Mouse (Mus musculus): ENCODE data around the gene Cmc1. TPM values are rescaled to one million over a fixed set of nuclear protein-coding genes. Genes with fewer than 3 reads are reported as not detected.

Cmc1 gene
- polyA plus RNA-seq, 1 experiment, result 0.89 TPM

GRCm38 (mm10) chr9:118070442-118070841 lies 79.5 kb downstream of the Cmc1 start:
- Histone ChIP-seq H3K27ac (ENCODE audit: insufficient read depth, low read length) (no peak overlapping the region), H3K36me3 (ENCODE audit: control insufficient read depth, insufficient read depth, low read length) (peaks cover 9% of the 10 kb centered on the region; the same call in 1 of the 2 replicates), H3K4me3 (ENCODE audit: extremely low read depth, insufficient read depth, insufficient read length) (no peak overlapping the region), H3K4me1 (ENCODE audit: control insufficient read depth, insufficient read depth, insufficient read length) (no peaks in the 10 kb centered on the region), H3K27me3 (ENCODE audit: control insufficient read depth, insufficient read depth, low read length) (no peaks in the 10 kb centered on the region)
- DNase-seq (ENCODE audit: low read depth in 1 of 2, low spot score in 2 of 2), result no peak
- WGBS, result 90% methylated on average over 6 of the region's 6 CpGs
- no peak for TF ChIP-seq POLR2A (IDR thresholded peaks at IDR 0.05; ENCODE audit: low read depth, low read length)
- TF ChIP-seq CTCF (IDR thresholded peaks at IDR 0.05; ENCODE audit: extremely low read depth, insufficient read depth, insufficient read length, insufficient replicate concordance), result no peak

- H3K36me3 ChIP-seq (ENCODE audit: control insufficient read depth, insufficient read depth, low read length), result peaks cover 32% of the 10 kb centered on the region
- no peak overlapping the region for H3K27ac ChIP-seq (ENCODE audit: insufficient read depth, low read length)
- 86% methylated on average over 3 of the region's 3 CpGs for WGBS
- no peak overlapping the region for H3K4me3 ChIP-seq (ENCODE audit: extremely low read depth, insufficient read depth, insufficient read length)
- no peak for DNase-seq (ENCODE audit: low read depth in 1 of 2, low spot score in 2 of 2)
- H3K4me1 ChIP-seq (ENCODE audit: control insufficient read depth, insufficient read depth, insufficient read length), result no peaks in the 10 kb centered on the region
- no peaks in the 10 kb centered on the region for H3K27me3 ChIP-seq (ENCODE audit: control insufficient read depth, insufficient read depth, low read length)
- no peak for TF ChIP-seq POLR2A (IDR thresholded peaks at IDR 0.05; ENCODE audit: low read depth, low read length)
- no peak for TF ChIP-seq CTCF (IDR thresholded peaks at IDR 0.05; ENCODE audit: extremely low read depth, insufficient read depth, insufficient read length, insufficient replicate concordance)
Measured at GRCm38 (mm10) chr9:118059101-118059500, 90.9 kb downstream of the Cmc1 start.

GRCm38 (mm10) chr9:118053286-118053685 lies 96.7 kb downstream of the Cmc1 start:
- Histone ChIP-seq H3K27me3 (ENCODE audit: control insufficient read depth, insufficient read depth, low read length) (no peaks in the 10 kb centered on the region), H3K4me3 (ENCODE audit: extremely low read depth, insufficient read depth, insufficient read length) (no peak overlapping the region), H3K36me3 (ENCODE audit: control insufficient read depth, insufficient read depth, low read length) (peaks cover 21% of the 10 kb centered on the region), H3K27ac (ENCODE audit: insufficient read depth, low read length) (no peak overlapping the region), H3K4me1 (ENCODE audit: control insufficient read depth, insufficient read depth, insufficient read length) (no peaks in the 10 kb centered on the region)
- 31% methylated on average over 1 of the region's 1 CpGs for WGBS
- no peak for DNase-seq (ENCODE audit: low read depth in 1 of 2, low spot score in 2 of 2)
- TF ChIP-seq POLR2A (IDR thresholded peaks at IDR 0.05; ENCODE audit: low read depth, low read length), result no peak
- no peak for TF ChIP-seq CTCF (IDR thresholded peaks at IDR 0.05; ENCODE audit: extremely low read depth, insufficient read depth, insufficient read length, insufficient replicate concordance)

DNA sequence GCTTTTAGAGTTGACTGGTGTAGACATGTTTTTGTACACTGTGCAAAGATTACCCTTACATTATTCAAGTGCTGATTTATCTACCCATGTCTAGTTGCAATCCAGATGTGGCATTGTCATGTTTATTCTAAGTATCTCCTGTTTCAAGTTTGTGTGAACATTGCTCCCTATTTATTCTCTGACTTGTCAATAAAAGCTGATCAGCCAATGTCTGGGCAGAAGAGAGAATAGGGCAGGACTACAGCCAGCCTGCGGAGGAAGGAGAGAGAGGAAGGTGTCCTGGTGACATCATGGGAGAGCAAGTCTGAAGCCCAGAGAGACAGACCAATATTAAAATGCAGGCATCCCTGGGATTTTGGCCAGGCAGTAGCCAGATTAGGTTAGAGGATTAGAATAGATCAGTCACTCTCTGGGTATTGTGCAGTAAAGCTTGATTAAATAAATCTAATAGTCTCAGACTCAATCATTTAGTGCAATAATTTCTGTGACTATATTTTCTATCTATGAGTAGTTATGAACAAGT lies 104.9 kb downstream of the Cmc1 start:
- peaks cover 7% of the 10 kb centered on the region for H3K36me3 ChIP-seq (ENCODE audit: control insufficient read depth, insufficient read depth, low read length)
- TF ChIP-seq POLR2A (IDR thresholded peaks at IDR 0.05; ENCODE audit: low read depth, low read length), result no peak
- no peak for TF ChIP-seq CTCF (IDR thresholded peaks at IDR 0.05; ENCODE audit: extremely low read depth, insufficient read depth, insufficient read length, insufficient replicate concordance)
- no peak for DNase-seq (ENCODE audit: low read depth in 1 of 2, low spot score in 2 of 2)
- no peaks in the 10 kb centered on the region for H3K27me3 ChIP-seq (ENCODE audit: control insufficient read depth, insufficient read depth, low read length)
- no peak overlapping the region for H3K27ac ChIP-seq (ENCODE audit: insufficient read depth, low read length)
- H3K4me3 ChIP-seq (ENCODE audit: extremely low read depth, insufficient read depth, insufficient read length), result no peak overlapping the region
- 79% methylated on average over 1 of the region's 1 CpGs for WGBS
- H3K4me1 ChIP-seq (ENCODE audit: control insufficient read depth, insufficient read depth, insufficient read length), result no peaks in the 10 kb centered on the region; the same call in 1 of the 2 replicates

- Histone ChIP-seq H3K4me1 (ENCODE audit: control insufficient read depth, insufficient read depth, insufficient read length) (no peaks in the 10 kb centered on the region; the same call in 1 of the 2 replicates), H3K4me3 (ENCODE audit: extremely low read depth, insufficient read depth, insufficient read length) (no peak overlapping the region), H3K27me3 (ENCODE audit: control insufficient read depth, insufficient read depth, low read length) (no peaks in the 10 kb centered on the region), H3K27ac (ENCODE audit: insufficient read depth, low read length) (no peak overlapping the region), H3K36me3 (ENCODE audit: control insufficient read depth, insufficient read depth, low read length) (peaks cover 4% of the 10 kb centered on the region)
- no peak for TF ChIP-seq POLR2A (IDR thresholded peaks at IDR 0.05; ENCODE audit: low read depth, low read length)
- TF ChIP-seq CTCF (IDR thresholded peaks at IDR 0.05; ENCODE audit: extremely low read depth, insufficient read depth, insufficient read length, insufficient replicate concordance), result no peak
- no peak for DNase-seq (ENCODE audit: low read depth in 1 of 2, low spot score in 2 of 2)
- WGBS, result 93% methylated on average over 3 of the region's 3 CpGs
Measured at GRCm38 (mm10) chr9:118043581-118043980, 106.4 kb downstream of the Cmc1 start.

DNA sequence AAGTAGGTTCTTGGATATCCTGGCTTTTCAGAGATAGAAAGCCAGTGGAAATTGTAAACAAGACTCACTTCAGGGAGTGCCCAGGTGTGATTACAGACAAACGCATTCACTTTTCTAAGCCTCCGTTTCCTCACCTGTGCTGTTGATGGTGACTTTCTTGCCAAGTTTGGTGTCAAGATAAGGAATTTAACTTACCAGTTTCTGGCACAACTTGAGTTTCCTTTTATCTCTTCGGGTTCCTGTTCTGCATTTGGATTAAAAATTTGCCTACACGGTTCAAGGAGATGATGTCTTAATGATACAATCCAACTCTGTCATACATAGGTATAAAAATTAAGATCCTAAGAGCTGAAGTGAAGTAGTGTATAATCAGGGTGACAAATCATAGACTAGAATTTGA lies 107.2 kb downstream of the Cmc1 start:
- TF ChIP-seq POLR2A (IDR thresholded peaks at IDR 0.05; ENCODE audit: low read depth, low read length), result no peak
- no peak for TF ChIP-seq CTCF (IDR thresholded peaks at IDR 0.05; ENCODE audit: extremely low read depth, insufficient read depth, insufficient read length, insufficient replicate concordance)
- DNase-seq (ENCODE audit: low read depth in 1 of 2, low spot score in 2 of 2), result no peak
- H3K4me1 ChIP-seq (ENCODE audit: control insufficient read depth, insufficient read depth, insufficient read length), result no peaks in the 10 kb centered on the region; the same call in 1 of the 2 replicates
- no peaks in the 10 kb centered on the region for H3K36me3 ChIP-seq (ENCODE audit: control insufficient read depth, insufficient read depth, low read length)
- no peaks in the 10 kb centered on the region for H3K27me3 ChIP-seq (ENCODE audit: control insufficient read depth, insufficient read depth, low read length)
- no peak overlapping the region for H3K4me3 ChIP-seq (ENCODE audit: extremely low read depth, insufficient read depth, insufficient read length)
- 76% methylated on average over 4 of the region's 4 CpGs for WGBS
- no peak overlapping the region for H3K27ac ChIP-seq (ENCODE audit: insufficient read depth, low read length)

DNA sequence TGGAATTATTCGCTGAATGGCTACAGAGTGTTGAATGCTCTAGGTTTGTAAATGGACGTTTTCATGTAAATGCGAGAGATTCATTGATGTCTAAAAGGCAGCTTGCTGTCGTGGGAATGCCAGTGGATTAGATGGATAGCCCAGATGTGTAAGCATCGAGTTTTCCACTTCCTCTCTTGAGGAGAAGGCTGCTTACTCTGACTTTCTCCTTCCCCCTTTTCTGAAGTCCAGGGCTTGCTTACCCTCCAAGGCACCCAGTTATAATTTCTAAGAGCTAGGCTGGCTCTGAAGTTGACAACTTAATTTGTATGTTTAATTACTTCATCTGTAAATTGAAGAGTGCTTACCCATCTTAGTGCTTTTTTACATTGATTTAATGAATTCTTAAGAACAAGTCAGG lies 108.3 kb downstream of the Cmc1 start:
- Histone ChIP-seq H3K4me1 (ENCODE audit: control insufficient read depth, insufficient read depth, insufficient read length) (no peaks in the 10 kb centered on the region; the same call in 1 of the 2 replicates), H3K27me3 (ENCODE audit: control insufficient read depth, insufficient read depth, low read length) (no peaks in the 10 kb centered on the region), H3K27ac (ENCODE audit: insufficient read depth, low read length) (no peak overlapping the region), H3K36me3 (ENCODE audit: control insufficient read depth, insufficient read depth, low read length) (no peaks in the 10 kb centered on the region), H3K4me3 (ENCODE audit: extremely low read depth, insufficient read depth, insufficient read length) (peak overlapping the region; percentile 6)
- 18% methylated on average over 5 of the region's 5 CpGs for WGBS
- TF ChIP-seq CTCF (IDR thresholded peaks at IDR 0.05; ENCODE audit: extremely low read depth, insufficient read depth, insufficient read length, insufficient replicate concordance) (no peak), POLR2A (IDR thresholded peaks at IDR 0.05; ENCODE audit: low read depth, low read length) (no peak)
- no peak for DNase-seq (ENCODE audit: low read depth in 1 of 2, low spot score in 2 of 2)

All from spleen, adult 2 months (tissue).